17 mouse cellular contexts compared by ENCODE assay signal in the genomic region with DNA sequence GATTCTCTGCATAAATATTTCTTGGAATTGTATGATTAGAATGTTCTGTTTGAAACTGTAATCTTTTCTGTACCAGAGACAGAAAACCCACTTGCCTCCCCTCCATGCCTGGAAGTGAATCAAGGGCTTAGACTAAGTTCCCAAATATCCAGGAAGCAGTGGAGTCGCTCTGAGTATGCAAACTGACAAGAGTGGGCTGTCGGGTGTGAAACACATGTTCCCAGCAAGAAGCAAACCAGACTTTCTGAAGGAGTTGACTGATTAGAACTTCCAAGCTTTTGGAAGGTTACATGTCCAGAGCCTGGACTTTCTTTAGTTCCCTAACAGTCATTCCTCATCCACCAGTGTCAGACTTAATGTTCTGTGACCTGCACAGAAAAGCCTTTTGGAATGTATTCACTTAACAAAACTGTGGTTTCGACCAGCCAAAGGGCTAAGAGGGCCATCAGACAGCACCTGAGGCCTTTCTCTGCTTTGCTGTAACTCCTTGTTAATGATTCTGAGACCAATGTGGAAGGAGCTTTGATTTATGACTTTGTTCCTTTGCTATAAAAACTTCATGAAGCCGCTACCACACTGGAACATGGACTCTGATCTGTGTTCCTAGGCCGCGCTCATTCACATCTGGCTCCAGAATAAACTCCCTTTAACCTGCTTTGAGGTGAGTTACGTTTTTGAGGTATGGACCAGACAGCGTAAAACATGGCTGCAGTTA. TPM values are rescaled to one million over a fixed set of nuclear protein-coding genes. Genes with fewer than 3 reads are reported as not detected.
DNase-seq lines count a peak whose midpoint lies in the region; ATAC-seq and TF ChIP-seq lines count a peak whose summit lies in the region.
"Had no signal": no experiment of that assay in that cellular context is flagged by ENCODE, and none has a peak within 500 bp of the region (broad histone marks: within the 10 kb centered on the region; RNA-seq: fewer than 3 reads in every experiment).

No protein-coding gene starts in this region.

- POLR2A ChIA-PET in Patski (lab: Charles Lee) = interaction anchor here (0.7 to 1.2 kb wide), 4 partner anchors 9 to 423 kb away, joined by 3 to 13 read pairs (median 8); no protein-coding TSS in a partner anchor

- 50% methylated on average over 8 of the region's 8 CpGs for WGBS in intestine, embryonic 14.5 days
- WGBS in kidney, embryonic 14.5 days = 34% methylated on average over 8 of the region's 8 CpGs
- 21% methylated on average over 8 of the region's 8 CpGs for WGBS in large intestine, adult 2 months

- DNase-seq in Patski (ENCODE audit: low read depth, low spot score) = no peak
- peak; percentile 58 for DNase-seq in intestine, embryonic 14.5 days (ENCODE audit: low spot score)
- peak; percentile 73 for DNase-seq in large intestine, adult 2 months (ENCODE audit: low read depth, low spot score)
- no peak for DNase-seq in layer of hippocampus, postnatal 36 days
- no peak for DNase-seq in testis, postnatal 10 days (ENCODE audit: low spot score)
- DNase-seq in adrenal gland, postnatal 25 days = no peak
- no peak for DNase-seq in thymus, postnatal 10 days (ENCODE audit: low spot score in 2 of 2)
- DNase-seq: adrenal gland, postnatal 14 days; cerebellum, postnatal 25 days; left cerebral cortex, postnatal 4 days; right cerebral cortex, adult 18-20 months; thymus, postnatal 25 days had no signal

- H3K27ac ChIP-seq in intestine, embryonic 14.5 days (ENCODE audit: low read depth) = peak overlapping the region; percentile 60; the same call in 1 of the 2 replicates
- H3K27ac ChIP-seq in kidney, embryonic 14.5 days (ENCODE audit: low read depth, low read length) = peak overlapping the region; percentile 71
- H3K27ac ChIP-seq: embryonic facial prominence, embryonic 10.5 days; heart, embryonic 13.5 days; midbrain, embryonic 13.5 days had no signal

- H3K4me2 ChIP-seq in intestine, embryonic 14.5 days (ENCODE audit: low read length) = no peak overlapping the region
- H3K4me2 ChIP-seq in kidney, embryonic 14.5 days (replicated peaks; ENCODE audit: low read depth, low read length) = no peak overlapping the region
- H3K4me2 ChIP-seq: heart, embryonic 13.5 days; midbrain, embryonic 13.5 days had no signal

- ATAC-seq in Patski = peak; percentile 84
- peak; percentile 80 for ATAC-seq in intestine, embryonic 14.5 days (replicated peaks; ENCODE audit: low FRiP score, low TSS enrichment, low read depth)
- ATAC-seq in kidney, embryonic 14.5 days (ENCODE audit: low FRiP score, low TSS enrichment) = peak; percentile 54; the same call in 1 of the 2 replicates
- ATAC-seq: midbrain, embryonic 13.5 days had no signal

- H3K9ac ChIP-seq in intestine, embryonic 14.5 days (ENCODE audit: low read length) = no peak overlapping the region
- H3K9ac ChIP-seq in kidney, embryonic 14.5 days (ENCODE audit: low read depth, low read length) = no peak overlapping the region
- H3K9ac ChIP-seq: heart, embryonic 13.5 days; midbrain, embryonic 13.5 days had no signal

- no peak overlapping the region for H3K4me3 ChIP-seq in intestine, embryonic 14.5 days (ENCODE audit: low read depth, low read length)
- no peak overlapping the region for H3K4me3 ChIP-seq in kidney, embryonic 14.5 days (ENCODE audit: low read length)
- H3K4me3 ChIP-seq: embryonic facial prominence, embryonic 10.5 days; erythroblast, embryonic 14.5 days; heart, embryonic 13.5 days; midbrain, embryonic 13.5 days had no signal

- H3K36me3 ChIP-seq in intestine, embryonic 14.5 days (ENCODE audit: control insufficient read depth, insufficient read depth, low read length) = peaks cover 3% of the 10 kb centered on the region; the same call in 1 of the 2 replicates
- no peaks in the 10 kb centered on the region for H3K36me3 ChIP-seq in kidney, embryonic 14.5 days (ENCODE audit: control insufficient read depth, insufficient read depth, low read length)
- H3K36me3 ChIP-seq: embryonic facial prominence, embryonic 10.5 days; midbrain, embryonic 13.5 days had no signal

- in situ Hi-C loops in Patski (cut with MboI; ENCODE audit: low pct_unique_long_range_greater_than_20kb) = no loop called here

- TF ChIP-seq CTCF in Patski (IDR thresholded peaks at IDR 0.05) = no peak

- peaks cover 7% of the 10 kb centered on the region for H3K4me1 ChIP-seq in intestine, embryonic 14.5 days (replicated peaks; ENCODE audit: control insufficient read depth, insufficient read depth, low read length)
- H3K4me1 ChIP-seq in kidney, embryonic 14.5 days (ENCODE audit: control insufficient read depth, insufficient read depth, low read length) = peaks cover 6% of the 10 kb centered on the region; the same call in 1 of the 2 replicates
- H3K4me1 ChIP-seq: embryonic facial prominence, embryonic 10.5 days; heart, embryonic 13.5 days; midbrain, embryonic 13.5 days had no signal

- H3K27me3 ChIP-seq in Patski = no peaks in the 10 kb centered on the region
- H3K27me3 ChIP-seq in intestine, embryonic 14.5 days (replicated peaks; ENCODE audit: control insufficient read depth, insufficient read depth, low read length) = no peaks in the 10 kb centered on the region
- H3K27me3 ChIP-seq in kidney, embryonic 14.5 days (ENCODE audit: control insufficient read depth, insufficient read depth, low read length) = no peaks in the 10 kb centered on the region
- H3K27me3 ChIP-seq: heart, embryonic 13.5 days; midbrain, embryonic 13.5 days had no signal

- CTCF ChIA-PET in Patski (lab: Charles Lee) = interaction anchor here (1.3 to 2.0 kb wide), 4 partner anchors 9 to 380 kb away, joined by 3 to 5 read pairs (median 4); partner anchors contain the start of gene Ep400

- H3K9me3 ChIP-seq in intestine, embryonic 14.5 days (ENCODE audit: control insufficient read depth, low read length) = no peaks in the 10 kb centered on the region
- H3K9me3 ChIP-seq in kidney, embryonic 14.5 days (ENCODE audit: control insufficient read depth, low read length) = no peaks in the 10 kb centered on the region
- H3K9me3 ChIP-seq: embryonic facial prominence, embryonic 10.5 days; heart, embryonic 13.5 days; midbrain, embryonic 13.5 days had no signal

RNA-seq across cellular contexts. Expression of gene Hscb, which starts 12.6 kb away (rescaled TPM):
- polyA plus RNA-seq in Patski (2021) = 45.7 TPM
- polyA plus RNA-seq in intestine, embryonic 14.5 days (2014; fragmentation: Nextera tagmentation; extraction: Ambion mirVana) = 28.7 and 29.3 TPM in 2 replicates
- polyA plus RNA-seq in kidney, embryonic 14.5 days (2014; fragmentation: Nextera tagmentation; extraction: Ambion mirVana) = 31.0 and 31.3 TPM in 2 replicates
- 13.1 and 14.8 TPM in 2 replicates for polyA plus RNA-seq in large intestine, adult 2 months (2012; rRNA removed)
- 10 to 100 TPM; 11.7 to 16.2 TPM for total RNA-seq in layer of hippocampus, postnatal 36 days (2021)
- 16.9 and 17.8 TPM in 2 replicates for total RNA-seq in adrenal gland, postnatal 25 days (2021)

RNA-seq across cellular contexts. Expression of gene Chek2, which starts 12.8 kb away (rescaled TPM):
- polyA plus RNA-seq in Patski (2021) = 21.3 TPM
- polyA plus RNA-seq in intestine, embryonic 14.5 days (2014; fragmentation: Nextera tagmentation; extraction: Ambion mirVana) = 35.8 and 37.8 TPM in 2 replicates
- 36.2 and 37.5 TPM in 2 replicates for polyA plus RNA-seq in kidney, embryonic 14.5 days (2014; fragmentation: Nextera tagmentation; extraction: Ambion mirVana)
- 8.2 and 13.4 TPM in 2 replicates for polyA plus RNA-seq in large intestine, adult 2 months (2012; rRNA removed)
- 1 to 10 TPM; 1.8 to 2.5 TPM for total RNA-seq in layer of hippocampus, postnatal 36 days (2021)
- 4.1 and 7.6 TPM in 2 replicates for total RNA-seq in adrenal gland, postnatal 25 days (2021)

RNA-seq across cellular contexts. Expression of gene Ulk1, which starts 17.0 kb away (rescaled TPM):
- 63.7 TPM for polyA plus RNA-seq in Patski (2021)
- 24.8 and 29.2 TPM in 2 replicates for polyA plus RNA-seq in intestine, embryonic 14.5 days (2014; fragmentation: Nextera tagmentation; extraction: Ambion mirVana)
- polyA plus RNA-seq in kidney, embryonic 14.5 days (2014; fragmentation: Nextera tagmentation; extraction: Ambion mirVana) = 33.6 and 34.6 TPM in 2 replicates
- polyA plus RNA-seq in large intestine, adult 2 months (2012; rRNA removed) = 16.6 and 21.0 TPM in 2 replicates
- total RNA-seq in layer of hippocampus, postnatal 36 days (2021) = 10 to 100 TPM; 63.5 to 81.7 TPM
- 61.5 and 61.8 TPM in 2 replicates for total RNA-seq in adrenal gland, postnatal 25 days (2021)

RNA-seq across cellular contexts. Expression of gene Pus1, which starts 46.5 kb away (rescaled TPM):
- polyA plus RNA-seq in Patski (2021) = 59.2 TPM
- 36.4 and 40.4 TPM in 2 replicates for polyA plus RNA-seq in intestine, embryonic 14.5 days (2014; fragmentation: Nextera tagmentation; extraction: Ambion mirVana)
- 24.5 and 25.2 TPM in 2 replicates for polyA plus RNA-seq in kidney, embryonic 14.5 days (2014; fragmentation: Nextera tagmentation; extraction: Ambion mirVana)
- 36.8 and 37.9 TPM in 2 replicates for polyA plus RNA-seq in large intestine, adult 2 months (2012; rRNA removed)
- total RNA-seq in layer of hippocampus, postnatal 36 days (2021) = 10 to 100 TPM; 17.7 to 20.2 TPM
- total RNA-seq in adrenal gland, postnatal 25 days (2021) = 51.6 and 56.1 TPM in 2 replicates

RNA-seq across cellular contexts. Expression of gene Ttc28, which starts 52.7 kb away (rescaled TPM):
- 9.0 TPM for polyA plus RNA-seq in Patski (2021)
- 13.0 and 14.0 TPM in 2 replicates for polyA plus RNA-seq in intestine, embryonic 14.5 days (2014; fragmentation: Nextera tagmentation; extraction: Ambion mirVana)
- polyA plus RNA-seq in kidney, embryonic 14.5 days (2014; fragmentation: Nextera tagmentation; extraction: Ambion mirVana) = 19.3 and 24.7 TPM in 2 replicates
- polyA plus RNA-seq in large intestine, adult 2 months (2012; rRNA removed) = 1.1 and 1.9 TPM in 2 replicates
- total RNA-seq in layer of hippocampus, postnatal 36 days (2021) = 10 to 100 TPM; 12.7 to 13.0 TPM
- 19.6 and 22.9 TPM in 2 replicates for total RNA-seq in adrenal gland, postnatal 25 days (2021)

Comparison
In these comparisons a context has a peak if more than half of its experiments do, and no peak if none do; other contexts are left out.
1. DNase-seq: peak in intestine, embryonic 14.5 days (single experiment) and large intestine, adult 2 months (single experiment); none in Patski (single experiment), layer of hippocampus, postnatal 36 days (0 of 2), testis, postnatal 10 days (single experiment), adrenal gland, postnatal 25 days (single experiment) and thymus, postnatal 10 days (0 of 2).
2. Peak in every context shown above with its lines, with median percentiles within 50 percentile points of each other: ATAC-seq.